Mouse (Mus musculus): Measurements from ENCODE around the gene Agpat4.

DNA sequence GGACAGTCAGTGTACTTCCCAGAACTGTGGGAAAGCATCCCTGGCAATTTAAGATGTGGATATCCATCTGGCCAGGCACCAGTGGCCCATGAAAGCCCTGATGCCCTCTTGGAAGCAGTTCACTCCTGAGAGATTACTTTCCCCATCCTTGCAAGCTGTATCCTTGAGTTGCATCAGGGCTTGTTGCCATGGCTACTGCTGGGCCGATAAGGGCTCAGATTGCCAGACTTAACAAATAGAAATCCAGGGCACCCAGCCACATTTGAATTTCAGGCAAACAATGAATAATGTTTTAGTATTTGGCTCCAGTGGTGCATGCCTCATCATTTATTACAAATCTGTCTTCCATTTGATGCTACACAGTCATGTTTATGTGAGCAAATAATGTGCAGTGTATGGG is 69.3 kb downstream of the Agpat4 start:
- TF ChIP-seq CHD2 (IDR thresholded peaks at IDR 0.05; ENCODE audit: low read depth, low read length) (no peak), HCFC1 (IDR thresholded peaks at IDR 0.05; ENCODE audit: borderline replicate concordance, insufficient read depth, low read length) (no peak)

Data from ES-E14 (cell line).